Mouse (Mus musculus) thymus, adult 18-20 months (tissue): ENCODE data around the gene Med16.

ENCODE experiments used
- DNase-seq, 2 experiments: peaks; one replicate each; pipeline ENCODE4 v3.0.0; 2022; ENCODE audit warnings: mixed read lengths in 2 of 2

The Med16 gene

DNA sequence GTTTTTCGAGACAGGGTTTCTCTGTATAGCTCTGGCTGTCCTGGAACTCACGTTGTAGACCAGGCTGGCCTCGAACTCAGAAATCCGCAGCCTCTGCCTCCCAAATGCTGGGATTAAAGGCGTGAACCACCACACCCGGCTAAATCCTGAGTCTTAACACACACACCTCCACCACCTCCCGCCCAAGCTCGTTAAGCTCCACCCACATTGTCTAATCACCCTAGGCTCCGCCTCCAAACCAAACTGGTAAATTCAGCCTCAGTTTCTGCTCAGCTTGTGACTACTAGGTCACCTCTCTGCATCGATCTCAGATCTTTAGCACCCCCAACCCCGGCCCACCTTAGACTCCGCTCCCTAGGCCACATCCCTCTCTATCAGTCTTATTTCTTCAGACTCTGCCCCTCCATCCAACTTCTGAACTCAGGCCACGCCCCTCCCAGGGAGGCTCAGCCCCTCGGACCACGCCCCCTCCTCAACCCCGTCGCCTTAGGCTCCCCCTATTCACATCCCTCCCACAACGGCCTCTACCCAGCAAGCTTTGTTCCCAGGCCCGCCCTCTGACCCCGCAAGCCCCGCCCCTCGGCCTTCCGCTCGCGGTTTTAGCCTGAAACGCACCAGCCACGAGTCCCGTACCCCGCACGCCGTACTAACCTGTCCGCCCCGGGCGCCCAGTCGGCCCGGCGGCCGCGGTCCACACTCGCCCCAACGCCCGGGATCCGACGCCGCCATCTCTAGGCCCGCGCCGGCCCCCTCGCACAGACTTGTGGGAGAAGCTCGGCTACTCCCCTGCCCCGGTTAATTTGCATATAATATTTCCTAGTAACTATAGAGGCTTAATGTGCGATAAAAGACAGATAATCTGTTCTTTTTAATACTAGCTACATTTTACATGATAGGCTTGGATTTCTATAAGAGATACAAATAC is at the start of gene Med16:
Gene Med16, minus strand, starts transcription at position 757 of the 925 bp plus-strand sequence.
- DNase-seq: peak; percentile 97

GRCm38 (mm10) chr10:79958140-79958816 is 49.6 kb upstream of the Med16 start:
- peak; percentile 65 to 74 for DNase-seq

DNA sequence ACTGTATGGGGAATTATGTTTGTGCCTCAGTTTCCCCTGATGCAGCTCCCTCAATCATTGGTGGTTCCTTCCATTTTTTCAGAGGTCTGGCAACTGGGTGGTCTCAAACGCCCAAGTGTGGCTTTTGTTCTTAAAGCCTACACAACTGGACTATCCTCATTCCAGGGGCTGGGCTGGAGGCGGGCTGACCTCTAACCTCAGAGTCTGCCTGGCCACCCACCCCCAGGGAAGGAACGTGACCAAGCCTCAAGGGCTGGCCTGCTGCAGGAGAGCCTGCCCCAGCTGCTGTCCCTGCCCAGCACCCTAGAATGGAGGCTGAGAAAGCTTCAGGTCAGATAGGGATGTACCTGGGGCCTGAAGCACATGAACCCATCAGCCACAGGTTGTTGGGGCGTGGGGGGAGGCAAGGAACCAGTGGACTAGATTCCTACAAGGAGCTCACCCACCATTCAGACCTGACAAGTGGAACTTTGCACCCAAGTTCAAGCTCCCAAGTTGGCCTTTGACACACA is 48.0 kb upstream of the Med16 start:
- DNase-seq: no peak

DNA sequence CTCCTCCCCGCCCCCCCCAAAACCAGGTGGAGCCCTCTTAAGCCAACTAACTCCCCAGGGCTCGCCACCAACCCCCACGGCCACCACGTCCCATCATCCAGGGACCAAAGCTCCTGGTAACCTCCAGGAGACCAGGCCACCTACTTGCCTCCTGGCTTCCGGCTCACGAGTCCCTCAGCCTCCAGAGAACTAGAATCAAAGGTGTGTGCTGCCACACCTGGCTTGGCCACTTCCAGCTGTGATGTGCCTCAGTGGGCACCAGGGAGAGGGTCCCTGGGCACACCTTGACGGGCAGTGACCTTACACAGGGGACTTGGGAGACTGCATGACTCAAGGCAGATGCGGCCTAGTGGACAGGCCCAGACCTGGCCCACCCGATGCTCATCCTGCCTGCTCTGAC is 47.0 kb upstream of the Med16 start:
- no peak for DNase-seq

DNA sequence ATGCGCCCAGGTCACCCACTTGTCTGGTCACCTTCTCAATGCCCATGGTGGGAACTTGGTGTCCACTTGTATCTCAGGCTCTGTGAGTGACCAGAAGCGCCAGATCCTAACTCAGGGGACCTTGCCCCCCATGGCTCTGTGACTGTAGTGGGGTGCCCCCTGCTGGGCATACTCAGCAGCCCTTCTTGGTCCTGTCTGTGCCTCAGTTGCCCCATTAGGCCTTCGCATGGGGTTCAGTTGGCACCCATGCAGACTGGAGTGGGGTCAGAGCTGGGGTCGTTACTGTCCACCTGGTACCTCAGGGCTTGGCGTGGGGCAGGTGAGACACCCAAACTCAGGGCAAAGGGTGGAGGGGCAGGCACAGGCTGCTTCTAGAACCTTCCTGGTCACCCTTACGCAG is 45.2 kb upstream of the Med16 start:
- DNase-seq: no peak

DNA sequence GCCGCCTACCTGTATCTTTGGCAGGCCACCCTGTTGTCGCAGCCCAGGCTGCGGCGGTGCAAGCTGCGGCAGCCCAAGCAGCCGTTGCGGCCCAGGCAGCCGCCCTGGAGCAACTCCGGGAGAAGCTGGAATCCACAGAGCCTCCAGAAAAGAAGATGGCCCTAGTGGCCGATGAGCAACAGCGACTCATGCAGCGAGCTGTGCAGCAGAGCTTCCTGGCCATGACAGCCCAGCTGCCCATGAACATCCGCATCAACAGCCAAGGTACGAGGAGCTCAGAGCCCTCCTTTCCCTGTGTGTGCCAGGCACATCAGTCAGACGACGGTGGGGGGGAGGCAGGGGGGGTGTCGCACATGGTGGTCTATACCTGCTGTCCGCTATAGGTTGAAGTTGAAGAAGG is 41.9 kb upstream of the Med16 start:
- no peak for DNase-seq

GRCm38 (mm10) chr10:79949873-79950272 is 41.1 kb upstream of the Med16 start:
- no peak for DNase-seq

DNA sequence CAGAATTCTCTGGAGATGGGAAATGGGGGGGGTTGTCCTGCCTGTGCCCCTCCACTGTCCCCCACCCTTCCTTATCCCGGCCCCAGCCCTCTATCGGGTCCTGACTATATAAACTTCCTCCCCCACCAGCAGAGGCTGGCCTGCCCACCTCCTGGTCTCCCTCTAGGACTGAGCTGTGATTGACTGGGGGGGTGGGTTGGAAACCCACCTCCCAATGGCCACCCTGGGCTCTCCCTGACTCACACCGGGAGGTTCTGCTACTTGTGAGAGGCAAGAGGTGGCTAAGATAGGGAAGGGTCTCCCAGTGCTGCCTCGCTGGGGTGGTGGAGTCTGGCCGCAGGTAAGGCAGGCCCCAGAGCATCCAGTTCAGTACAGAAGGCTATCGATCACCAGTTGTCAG is 38.8 kb upstream of the Med16 start:
- DNase-seq: no peak

- DNase-seq: no peak
These were observed 38.1 kb upstream of the Med16 start for GRCm38 (mm10) chr10:79946752-79947322.

- DNase-seq: no peak
These were observed 36.9 kb upstream of the Med16 start for GRCm38 (mm10) chr10:79945507-79946234.

DNA sequence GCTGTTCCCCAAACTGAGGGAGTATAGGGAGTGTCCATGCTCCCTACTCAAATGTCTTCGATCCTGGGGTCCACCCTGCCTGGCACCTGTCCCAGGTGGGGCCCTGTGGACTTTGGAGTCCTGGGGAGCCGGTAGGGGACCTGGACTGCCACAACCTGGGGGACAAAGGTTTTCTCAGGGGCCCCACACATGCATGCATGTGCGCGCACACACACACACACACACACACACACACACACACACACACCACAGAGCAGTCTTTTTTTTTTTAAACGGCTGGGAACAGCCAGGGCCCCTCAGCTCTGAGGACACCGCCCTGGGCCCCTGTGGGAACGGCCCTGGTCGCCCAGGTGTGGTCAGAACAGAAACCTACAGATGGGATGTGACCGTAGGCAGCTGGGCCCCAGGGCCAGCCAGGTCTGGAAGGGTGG is 34.8 kb upstream of the Med16 start:
- DNase-seq: no peak

DNA sequence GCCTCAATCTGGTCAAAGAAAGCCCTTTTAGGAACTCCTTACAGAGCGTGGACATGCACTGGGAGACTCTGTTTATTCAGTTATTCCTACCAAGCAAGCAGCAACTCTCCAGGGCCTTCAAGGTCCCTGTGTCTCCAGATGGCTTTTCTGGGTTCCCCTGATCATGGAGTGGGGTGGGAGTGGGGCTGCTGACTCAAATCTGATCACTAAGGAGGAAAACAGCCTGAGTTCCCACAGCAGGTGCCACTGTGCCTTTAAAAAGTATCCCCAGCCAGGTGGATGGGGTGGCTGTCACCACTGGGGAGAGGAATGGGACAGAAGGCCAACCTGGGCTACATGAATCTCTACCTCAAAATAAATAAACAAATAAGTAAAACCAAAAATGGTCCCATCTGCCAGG is 34.3 kb upstream of the Med16 start:
- no peak for DNase-seq

GRCm38 (mm10) chr10:79940749-79941148 is 32.0 kb upstream of the Med16 start:
- no peak for DNase-seq

DNA sequence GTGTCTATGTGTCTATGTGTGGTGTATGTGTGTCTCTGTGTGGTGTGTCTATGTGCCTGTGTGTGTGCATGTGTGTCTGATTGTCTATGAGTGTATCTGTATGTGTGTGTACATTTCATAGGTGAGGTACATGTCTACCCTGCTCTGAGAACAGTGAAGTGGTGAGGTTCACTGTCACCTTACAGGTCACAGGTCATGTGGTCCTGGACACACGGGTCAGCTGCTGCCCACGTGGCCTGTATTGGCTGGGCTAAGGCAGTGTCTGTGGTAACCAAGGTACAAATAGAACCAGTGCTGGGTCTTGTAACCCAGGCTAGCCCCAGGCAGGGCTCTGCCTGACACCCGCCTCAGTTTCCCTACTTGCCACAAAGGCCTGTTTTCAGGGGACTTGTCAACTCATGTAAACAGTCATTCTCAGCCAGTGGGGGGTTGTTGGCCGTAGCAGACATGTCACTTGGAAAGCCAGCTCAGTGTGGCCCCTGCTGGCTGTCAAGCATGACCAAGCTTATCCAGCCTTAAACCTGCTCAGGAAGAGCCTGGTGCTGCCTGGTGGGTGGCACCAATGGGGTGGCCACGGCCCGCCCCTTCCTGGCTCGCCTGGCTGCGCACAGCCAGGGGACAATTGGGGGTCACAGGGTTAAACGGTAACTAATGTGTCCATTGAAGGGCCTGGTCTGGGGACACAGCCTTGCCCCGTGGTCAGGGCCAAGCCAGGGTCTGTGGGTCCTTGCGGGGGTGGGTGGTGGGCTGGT is 29.2 kb upstream of the Med16 start:
- DNase-seq: no peak

GRCm38 (mm10) chr10:79936911-79937441 is 28.3 kb upstream of the Med16 start:
- DNase-seq: peak; percentile 43 to 54

DNA sequence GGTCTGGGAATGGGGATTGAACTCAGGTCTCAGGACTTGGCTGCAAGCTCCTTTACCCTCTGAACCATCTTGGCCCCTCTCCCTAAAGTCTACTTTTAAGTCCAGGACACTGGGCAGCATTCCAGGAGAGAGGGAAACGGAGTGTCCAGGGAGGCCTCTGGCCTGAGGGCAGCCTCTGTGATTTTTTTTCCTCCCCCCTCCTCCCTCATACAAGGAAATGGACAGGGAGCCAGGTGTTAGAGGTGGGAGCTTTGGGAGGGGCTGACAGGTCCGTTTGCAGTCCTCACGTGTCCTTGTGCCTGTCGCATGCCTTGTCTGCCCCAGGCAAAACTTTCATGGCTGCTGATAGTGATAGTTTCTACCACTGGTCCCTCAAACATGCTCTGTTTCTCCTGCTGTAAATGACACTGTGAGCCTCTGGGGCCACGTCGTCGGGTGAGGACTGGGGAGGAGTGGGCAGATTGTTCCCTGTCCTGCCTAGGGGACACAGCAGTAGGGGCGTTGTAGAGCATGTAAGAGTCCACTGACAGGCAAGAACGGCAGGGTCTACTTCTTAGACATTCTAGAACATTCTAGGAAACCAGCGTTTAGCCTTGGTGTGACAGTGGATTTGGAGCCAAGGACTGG is 27.7 kb upstream of the Med16 start:
- no peak for DNase-seq

GRCm38 (mm10) chr10:79934794-79935569 is 26.3 kb upstream of the Med16 start:
- DNase-seq: no peak

DNA sequence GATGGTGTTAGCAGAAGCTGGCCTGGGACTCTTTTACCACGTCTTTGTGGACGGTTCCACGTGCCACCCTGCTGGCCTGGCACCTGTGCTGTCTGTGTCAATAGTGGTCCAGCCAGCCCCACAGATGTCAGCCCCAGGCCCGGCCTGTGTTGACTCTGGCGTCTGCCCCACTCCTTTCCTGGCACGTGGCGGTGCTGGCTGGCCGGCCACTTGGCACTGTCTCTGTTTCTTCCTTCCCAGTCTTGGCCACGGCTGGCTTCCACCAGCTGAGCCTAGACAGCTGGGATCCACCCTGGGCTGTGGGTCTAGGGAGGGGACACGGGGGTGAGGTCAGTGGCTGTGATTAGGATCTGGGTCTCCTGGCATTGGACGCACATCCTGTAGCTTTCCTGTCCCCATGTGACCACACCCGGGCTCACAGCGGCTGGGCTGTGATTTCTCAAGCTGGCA is 25.6 kb upstream of the Med16 start:
- no peak for DNase-seq

GRCm38 (mm10) chr10:79933861-79934260 is 25.1 kb upstream of the Med16 start:
- no peak for DNase-seq

GRCm38 (mm10) chr10:79933145-79933679 is 24.5 kb upstream of the Med16 start:
- no peak for DNase-seq
